Mouse (Mus musculus) stomach, postnatal 0 days (tissue): ENCODE results near the gene Hsd3b6.

ENCODE experiments used
- CTCF ChIP-seq: IDR thresholded peaks from 2 replicates; pipeline ENCODE4 v1.5.1; 2016; ENCODE audit warnings: antibody characterized with exemption, low read depth, mild to moderate bottlenecking, moderate library complexity
- EP300 ChIP-seq: optimal IDR thresholded peaks from 2 replicates; pipeline ENCODE3; 2016; ENCODE audit warnings: antibody characterized with exemption

GRCm38 (mm10) chr3:98782181-98782868 lies 31.9 kb downstream of the Hsd3b6 start:
- no peak for TF ChIP-seq EP300
- TF ChIP-seq CTCF, result no peak
